Mouse (Mus musculus) stomach, postnatal 0 days (tissue): ENCODE measurements around the gene Mogs. TPM values are rescaled to one million over a fixed set of nuclear protein-coding genes. Genes with fewer than 3 reads are reported as not detected.

Experiments
- ATAC-seq: fragments of 200-750 bp; cut with Nextera tagmentation; 2 replicates; pipeline ENCODE4 v1.8.0; 2017; ENCODE audit not compliant: low FRiP score, low TSS enrichment
- DNase-seq: peaks from one replicate; pipeline ENCODE4 v3.0.0-alpha.2; 2016; ENCODE audit warnings: low spot score
- H3K27ac ChIP-seq: fragments of 300-500 bp; sonication (generic); replicated peaks from 2 replicates; pipeline ENCODE4 v1.5.1; 2014; ENCODE audit warnings: mild to moderate bottlenecking, control low read depth
- H3K27me3 ChIP-seq: fragments of 300-500 bp; sonication (generic); 2 replicates; pipeline ENCODE4 v1.6.1; 2014; ENCODE audit warnings: low read length; ENCODE audit not compliant: control insufficient read depth, insufficient read depth
- H3K36me3 ChIP-seq: fragments of 300-500 bp; sonication (generic); 2 replicates; pipeline ENCODE4 v1.6.1; 2014; ENCODE audit warnings: low read length, mixed read lengths; ENCODE audit not compliant: control insufficient read depth, insufficient read depth
- H3K4me1 ChIP-seq: fragments of 300-500 bp; sonication (generic); replicated peaks from 2 replicates; pipeline ENCODE4 v1.6.1; 2014; ENCODE audit warnings: antibody characterized with exemption; ENCODE audit not compliant: control insufficient read depth, insufficient read depth
- H3K4me2 ChIP-seq: fragments of 300-500 bp; sonication (generic); replicated peaks from 2 replicates; pipeline ENCODE4 v1.6.1; 2014; ENCODE audit warnings: low read depth, mild to moderate bottlenecking, control low read depth, moderate library complexity
- H3K4me3 ChIP-seq: fragments of 300-500 bp; sonication (generic); 2 replicates; pipeline ENCODE4 v1.5.1; 2014; ENCODE audit warnings: low read depth, low read length, control low read depth
- H3K9ac ChIP-seq: fragments of 300-500 bp; sonication (generic); 2 replicates; pipeline ENCODE4 v1.6.1; 2014; ENCODE audit warnings: mild to moderate bottlenecking, low read length, control low read depth, mixed read lengths
- H3K9me3 ChIP-seq: fragments of 300-500 bp; sonication (generic); 2 replicates; pipeline ENCODE4 v1.6.1; 2016; ENCODE audit warnings: low read length; ENCODE audit not compliant: control insufficient read depth
- CTCF ChIP-seq: IDR thresholded peaks from 2 replicates; pipeline ENCODE4 v1.5.1; 2016; ENCODE audit warnings: antibody characterized with exemption, low read depth, mild to moderate bottlenecking, moderate library complexity
- EP300 ChIP-seq: optimal IDR thresholded peaks from 2 replicates; pipeline ENCODE3; 2016; ENCODE audit warnings: antibody characterized with exemption
- whole genome bisulfite sequencing: fragments of 180-500 bp; shearing (Covaris S2); extraction: QIAGEN DNeasy Blood & Tissue Kit; methylation state at CpG from one replicate; pipeline ENCODE4 v1.1.7; 2014; 5-methylcytosine and 5-hydroxymethylcytosine counted together
- polyA plus RNA-seq: library from polyadenylated mRNA; unstranded; fragments of >200 nt; fragmentation: Nextera tagmentation; extraction: Ambion mirVana; gene quantifications from 2 replicates; pipeline ENCODE4 v1.2.1, GENCODE M21; 2015

The Mogs gene
- polyA plus RNA-seq = 23.2 and 24.4 TPM in 2 replicates

DNA sequence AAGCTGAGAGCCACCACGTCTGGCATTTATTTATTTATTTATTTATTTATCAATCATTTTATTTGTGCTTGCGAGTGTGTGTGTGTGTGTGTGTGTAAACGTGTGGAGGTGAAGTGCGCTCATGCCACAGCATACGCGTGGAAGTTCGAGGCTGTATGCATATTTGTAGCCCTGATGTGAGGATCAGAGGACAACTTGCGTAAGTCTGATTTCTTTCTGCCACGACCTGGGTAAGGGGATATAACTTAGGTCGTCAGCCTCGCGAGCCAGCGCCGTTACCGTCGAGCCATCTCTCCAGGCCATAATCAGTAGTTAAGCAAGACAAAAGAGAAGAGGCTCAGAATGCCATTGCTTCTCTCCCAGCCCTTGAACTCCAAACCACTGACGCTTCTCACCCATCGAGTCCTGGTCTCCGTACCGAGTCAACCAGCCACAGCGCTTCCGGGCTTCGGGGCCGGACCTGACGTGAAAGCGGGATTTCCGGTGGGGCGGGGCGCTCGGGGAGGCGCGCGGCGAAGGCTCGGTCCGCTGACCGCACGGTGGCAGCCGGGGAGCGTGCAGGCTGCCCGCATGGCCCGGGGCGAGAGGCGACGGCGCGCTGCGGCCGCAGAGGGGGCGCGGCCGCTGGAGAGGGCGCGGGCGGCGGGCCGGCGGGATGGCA, at the start of gene Mogs:
TSS of gene Mogs (plus strand) at position 486 of the 661 bp plus-strand sequence.
- Histone ChIP-seq H3K36me3 (peaks cover 5% of the 10 kb centered on the region), H3K4me1 (no peaks in the 10 kb centered on the region), H3K9ac (peak within 1 kb of the TSS; percentile 84), H3K4me3 (peak within 1 kb of the TSS; percentile 66), H3K27me3 (no peaks in the 10 kb centered on the region), H3K4me2 (peak within 1 kb of the TSS; percentile 97), H3K27ac (peak within 1 kb of the TSS; percentile 92), H3K9me3 (no peaks in the 10 kb centered on the region)
- TF ChIP-seq EP300 (no peak), CTCF (peak; percentile 71)
- WGBS = under 1% methylated on average over 52 of the region's 58 CpGs
- ATAC-seq = peak; percentile 92
- DNase-seq = peak; percentile 97

DNA sequence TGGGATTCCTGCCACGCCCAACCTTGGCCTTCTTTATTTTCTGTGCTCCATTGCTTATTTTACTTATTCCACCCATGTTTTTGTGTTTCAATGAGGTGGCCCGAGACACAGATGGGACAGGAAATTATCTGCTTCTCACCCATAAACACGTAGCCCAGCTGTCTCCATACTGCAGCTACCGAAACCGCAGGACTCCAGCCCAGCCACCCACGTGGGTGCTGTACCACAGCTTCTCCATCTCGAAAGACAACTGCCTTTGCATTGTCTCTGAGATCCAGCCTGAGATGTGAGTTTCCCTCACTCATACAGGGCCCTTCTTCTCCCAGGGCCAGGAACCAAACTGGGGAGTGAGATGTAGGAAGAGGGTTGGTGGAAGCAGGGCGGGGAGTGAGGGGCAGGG, 49.3 kb upstream of the Mogs start:
- DNase-seq (no peak), ATAC-seq (no peak)
- Histone ChIP-seq H3K4me3 (no peak overlapping the region), H3K36me3 (no peaks in the 10 kb centered on the region), H3K27me3 (peaks cover 23% of the 10 kb centered on the region; the same call in 1 of the 2 replicates), H3K4me2 (no peak overlapping the region), H3K4me1 (no peaks in the 10 kb centered on the region), H3K9me3 (no peaks in the 10 kb centered on the region), H3K27ac (no peak overlapping the region), H3K9ac (no peak overlapping the region)
- WGBS = 38% methylated on average over 8 of the region's 8 CpGs
- TF ChIP-seq EP300 (no peak), CTCF (no peak)

DNA sequence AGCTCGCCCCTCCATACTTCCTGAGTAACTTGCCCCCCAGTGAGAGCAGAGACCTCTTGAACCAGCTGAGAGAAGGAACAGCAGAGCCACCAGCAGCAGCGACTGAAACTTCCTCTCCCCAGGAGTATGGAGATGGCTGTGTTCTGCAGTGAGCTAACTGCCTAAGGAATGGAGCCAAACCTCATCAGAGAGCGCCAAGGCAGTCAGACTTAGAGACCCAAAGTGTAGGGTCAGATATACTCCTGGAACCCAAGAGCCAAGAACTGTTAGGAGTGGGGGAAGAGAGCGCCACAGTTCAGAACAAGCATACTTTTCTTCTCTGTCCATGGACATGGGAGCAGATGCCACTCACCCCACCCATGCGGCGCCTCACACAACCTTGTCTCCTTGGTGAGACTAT, 48.9 kb upstream of the Mogs start:
- WGBS = 44% methylated on average over 6 of the region's 6 CpGs
- DNase-seq = no peak
- Histone ChIP-seq H3K4me2 (no peak overlapping the region), H3K36me3 (no peaks in the 10 kb centered on the region), H3K4me3 (no peak overlapping the region), H3K4me1 (no peaks in the 10 kb centered on the region), H3K9ac (no peak overlapping the region), H3K27me3 (peaks cover 28% of the 10 kb centered on the region), H3K27ac (no peak overlapping the region), H3K9me3 (no peaks in the 10 kb centered on the region)
- ATAC-seq = no peak
- no peak for TF ChIP-seq CTCF
- no peak for TF ChIP-seq EP300

DNA sequence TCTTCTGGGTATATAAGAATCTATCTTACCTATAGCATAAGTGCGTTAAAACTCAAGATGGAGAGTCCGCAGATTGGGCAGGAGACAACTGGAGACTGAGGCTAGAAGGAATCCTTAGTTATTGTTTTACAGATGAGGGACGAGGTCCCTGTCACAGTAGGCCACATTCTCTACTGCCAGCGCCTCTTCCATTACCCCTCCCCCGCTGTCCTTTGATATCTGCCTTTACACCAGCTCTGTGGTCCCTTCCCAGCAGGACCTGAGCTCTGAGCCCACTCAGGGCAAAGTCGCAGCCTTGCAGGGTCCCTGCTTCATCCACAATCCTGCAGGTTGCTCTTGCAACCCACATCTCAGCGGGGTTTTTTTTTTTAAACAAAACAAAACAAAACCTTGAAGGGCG, 47.1 kb upstream of the Mogs start:
- WGBS = 16% methylated on average over 8 of the region's 8 CpGs
- no peak overlapping the region for H3K27ac ChIP-seq
- H3K4me3 ChIP-seq = peak overlapping the region; percentile 28
- no peaks in the 10 kb centered on the region for H3K36me3 ChIP-seq
- TF ChIP-seq EP300 (no peak), CTCF (no peak)
- peaks cover 40% of the 10 kb centered on the region for H3K27me3 ChIP-seq
- H3K9ac ChIP-seq = no peak overlapping the region
- no peaks in the 10 kb centered on the region for H3K9me3 ChIP-seq
- no peak for ATAC-seq
- H3K4me2 ChIP-seq = no peak overlapping the region
- no peaks in the 10 kb centered on the region for H3K4me1 ChIP-seq
- no peak for DNase-seq

DNA sequence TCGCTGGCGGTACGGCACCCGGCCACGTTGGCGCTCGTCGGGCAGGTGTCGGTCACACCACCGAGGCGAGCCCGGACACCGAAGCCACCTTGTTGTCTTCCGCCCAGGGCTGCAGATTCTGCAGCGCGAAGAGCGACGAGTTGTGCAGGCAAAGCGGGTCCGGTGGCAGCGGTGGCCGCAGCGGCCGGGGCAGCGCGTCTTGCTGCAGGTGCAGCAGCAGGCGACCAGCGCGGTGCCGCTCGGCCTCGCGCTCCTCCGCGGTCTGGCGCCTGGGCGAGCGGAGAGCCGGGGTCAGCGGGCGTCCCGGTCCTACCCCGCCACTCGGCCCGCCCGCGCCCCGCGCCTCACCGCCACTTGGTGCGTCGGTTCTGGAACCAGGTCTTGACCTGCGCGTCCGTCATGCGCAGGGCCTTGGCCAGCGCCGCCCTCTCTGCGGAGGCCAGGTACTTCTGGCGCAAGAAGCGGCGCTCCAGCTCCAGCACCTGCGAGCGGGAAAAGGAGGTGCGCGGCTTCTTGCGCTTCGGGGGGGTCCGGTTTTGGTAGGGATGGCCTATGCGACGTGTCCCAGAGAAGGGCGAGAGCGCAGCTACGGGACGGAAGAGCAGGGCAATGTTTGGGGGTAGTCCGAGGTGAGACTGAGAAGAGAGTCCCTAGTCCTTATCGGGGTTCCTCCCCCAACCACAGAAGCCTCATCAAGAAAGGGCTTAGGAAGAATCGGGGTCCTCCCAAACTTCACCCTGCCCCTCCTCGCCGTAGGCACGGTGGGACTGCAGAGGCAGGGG, 46.4 kb upstream of the Mogs start:
- TF ChIP-seq EP300 (no peak), CTCF (0 out of 2 replicates have a peak, but pooled peaks have one; percentile 25)
- H3K4me3 ChIP-seq = peak overlapping the region; percentile 28
- peak overlapping the region; percentile 49 for H3K4me2 ChIP-seq
- peaks cover 44% of the 10 kb centered on the region for H3K27me3 ChIP-seq
- H3K9ac ChIP-seq = no peak overlapping the region
- H3K4me1 ChIP-seq = no peaks in the 10 kb centered on the region
- peak; percentile 24; the same call in 1 of the 2 replicates for ATAC-seq
- H3K9me3 ChIP-seq = no peaks in the 10 kb centered on the region
- no peak overlapping the region for H3K27ac ChIP-seq
- peak; percentile 41 for DNase-seq
- WGBS = 1% methylated on average over 81 of the region's 81 CpGs
- no peaks in the 10 kb centered on the region for H3K36me3 ChIP-seq
